Mouse (Mus musculus) testis, adult 10 weeks (tissue): Measurements from ENCODE around the gene Arl4c. TPM values are rescaled to one million over a fixed set of nuclear protein-coding genes. Genes with fewer than 3 reads are reported as not detected.

Source experiments
- polyA plus RNA-seq: library from polyadenylated mRNA; stranded (reverse); fragments of 350-450 nt; fragmentation: Illumina TruSeq; extraction: RNeasy Lipid Tissue Mini Kit (QIAGEN cat#74804); gene quantifications from one replicate; pipeline ENCODE4 v1.2.3, GENCODE M21; 2014; ENCODE audit warnings: low read depth, low replicate concordance

The Arl4c gene
- 3.2 TPM for polyA plus RNA-seq

GRCm38 (mm10) chr1:88701870-88702661 is at the start of gene Arl4c:
Gene Arl4c, minus strand, starts transcription at chr1:88702221.

Other genes starting within 250 kb of the Arl4c start
- gene Glrp1, start 192.2 kb downstream of the Arl4c start, polyA plus RNA-seq = 3.3 TPM